Mouse (Mus musculus): ENCODE results near the gene Thsd7a.

- TF ChIP-seq POLR2A (IDR thresholded peaks at IDR 0.05; ENCODE audit: extremely low read depth, insufficient read depth, low read length): no peak
- no peak for TF ChIP-seq CTCF (IDR thresholded peaks at IDR 0.05; ENCODE audit: low read depth, low read length)
These were observed 146.3 kb downstream of the Thsd7a start for GRCm38 (mm10) chr6:12602927-12603326.
